Mouse (Mus musculus): ENCODE data around the gene Fxyd1. TPM values are rescaled to one million over a fixed set of nuclear protein-coding genes. Genes with fewer than 3 reads are reported as not detected.

Fxyd1 gene
- 62.0 and 76.3 TPM in 2 replicates for polyA plus RNA-seq (2015; fragmentation: Nextera tagmentation; extraction: Ambion mirVana)

DNA sequence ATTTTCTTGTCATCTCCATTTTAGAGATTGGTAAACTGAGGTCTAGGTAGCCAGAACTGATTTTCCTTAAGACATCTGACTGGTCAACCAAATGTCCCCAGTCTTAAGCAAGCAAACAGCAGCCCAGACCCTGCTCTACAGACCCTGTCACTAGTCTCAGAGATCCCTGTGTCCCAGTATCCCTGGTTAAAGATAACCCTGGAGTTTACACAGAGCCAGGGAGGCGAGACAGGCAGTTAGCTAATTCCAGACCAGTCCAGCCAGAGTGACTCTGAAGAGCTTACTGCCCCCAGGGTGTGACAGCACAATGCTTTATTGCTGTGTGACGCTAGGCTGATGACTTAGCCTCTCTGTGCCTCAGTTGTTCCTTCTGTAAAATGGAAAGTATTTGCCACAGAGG lies at the start of gene Fxyd1:
Gene Fxyd1 (minus strand): TSS at position 129 of the 400 bp plus-strand sequence.
- TF ChIP-seq CTCF (IDR thresholded peaks at IDR 0.05; ENCODE audit: low read depth), result no peak
- no peak for DNase-seq (ENCODE audit: low spot score)
- Histone ChIP-seq H3K4me1 (replicated peaks; ENCODE audit: insufficient read depth, low read length) (peaks cover 9% of the 10 kb centered on the region), H3K4me2 (ENCODE audit: low read length) (no peak within 1 kb of the TSS), H3K27me3 (ENCODE audit: insufficient read depth, low read length) (peaks cover 11% of the 10 kb centered on the region), H3K27ac (no peak within 1 kb of the TSS), H3K4me3 (replicated peaks; ENCODE audit: low read depth, low read length) (no peak within 1 kb of the TSS), H3K9me3 (replicated peaks; ENCODE audit: low read length) (no peaks in the 10 kb centered on the region), H3K36me3 (ENCODE audit: insufficient read depth, low read length) (no peaks in the 10 kb centered on the region), H3K9ac (ENCODE audit: low read depth, low read length) (no peak within 1 kb of the TSS)
- no peak for ATAC-seq (replicated peaks; ENCODE audit: low FRiP score, low read depth)
- WGBS, result 73% methylated on average over 2 of the region's 2 CpGs

DNA sequence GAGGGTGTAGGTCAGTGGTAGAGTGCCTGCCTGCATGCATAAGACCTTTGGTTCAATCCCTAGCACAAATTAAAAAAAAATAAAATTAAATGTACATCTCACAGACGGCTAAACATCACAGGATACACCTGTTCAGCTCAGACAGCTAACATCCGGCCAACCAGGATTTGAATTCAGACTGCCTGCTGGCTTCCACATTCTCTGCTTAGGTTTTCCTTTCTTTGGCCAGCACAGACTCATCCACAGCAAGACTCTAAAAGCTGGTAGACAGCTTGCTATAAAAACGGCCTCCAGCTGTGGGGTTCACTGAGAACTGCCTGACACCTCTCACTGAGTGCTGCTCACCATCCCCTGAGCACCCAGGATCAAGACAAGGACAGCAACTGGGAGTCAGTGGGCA lies 49.2 kb upstream of the Fxyd1 start:
- ATAC-seq (replicated peaks; ENCODE audit: low FRiP score, low read depth), result no peak
- 39% methylated on average over 3 of the region's 3 CpGs for WGBS

DNA sequence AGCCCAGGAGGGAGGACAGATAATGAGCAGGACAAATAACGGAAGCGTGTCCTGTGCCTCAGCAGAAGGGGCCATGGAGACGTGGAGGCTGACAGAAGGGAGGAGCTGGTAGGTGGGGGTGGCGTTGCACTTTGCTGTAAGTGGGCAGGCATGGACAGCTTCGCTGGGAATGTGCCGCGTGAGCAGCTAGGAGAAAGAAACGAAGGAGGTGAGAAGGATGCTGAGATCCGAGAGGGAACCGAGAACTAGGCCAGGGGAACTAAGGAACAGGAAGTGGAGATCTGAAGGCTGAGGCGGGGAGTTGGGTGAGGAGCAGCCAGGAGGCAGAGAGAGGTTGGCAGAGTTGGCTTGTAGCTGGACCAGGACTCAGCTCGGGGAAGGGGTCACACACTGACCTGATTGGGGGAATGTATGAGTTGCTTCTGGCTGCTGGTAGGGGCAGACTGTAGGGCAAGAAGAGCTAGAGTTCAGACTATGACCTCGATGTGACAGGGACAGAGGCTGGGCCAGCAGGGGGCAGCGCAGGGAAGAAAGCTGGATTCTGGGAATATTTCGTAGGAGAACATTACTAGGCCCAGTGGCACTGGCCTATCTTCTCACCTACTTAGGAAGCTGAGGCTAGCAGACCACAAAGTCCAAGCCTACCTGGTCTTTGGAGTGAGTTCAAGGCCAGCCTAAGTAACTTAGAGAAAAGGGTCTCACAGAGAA lies 48.2 kb upstream of the Fxyd1 start:
- 37% methylated on average over 15 of the region's 15 CpGs for WGBS
- H3K27ac ChIP-seq, result no peak overlapping the region
- TF ChIP-seq CTCF (IDR thresholded peaks at IDR 0.05; ENCODE audit: low read depth), result peak; percentile 70
- H3K9ac ChIP-seq (ENCODE audit: low read depth, low read length), result no peak overlapping the region
- no peaks in the 10 kb centered on the region for H3K27me3 ChIP-seq (ENCODE audit: insufficient read depth, low read length)
- no peaks in the 10 kb centered on the region for H3K4me1 ChIP-seq (replicated peaks; ENCODE audit: insufficient read depth, low read length)
- no peak for DNase-seq (ENCODE audit: low spot score)
- H3K4me3 ChIP-seq (replicated peaks; ENCODE audit: low read depth, low read length), result no peak overlapping the region
- ATAC-seq (replicated peaks; ENCODE audit: low FRiP score, low read depth), result no peak
- H3K4me2 ChIP-seq (ENCODE audit: low read length), result no peak overlapping the region
- H3K9me3 ChIP-seq (replicated peaks; ENCODE audit: low read length), result no peaks in the 10 kb centered on the region
- H3K36me3 ChIP-seq (ENCODE audit: insufficient read depth, low read length), result no peaks in the 10 kb centered on the region

More for the DNA sequence above, 49.2 kb upstream of the Fxyd1 start:
- no peak overlapping the region for H3K4me2 ChIP-seq (ENCODE audit: low read length)
- H3K36me3 ChIP-seq (ENCODE audit: insufficient read depth, low read length), result no peaks in the 10 kb centered on the region
- H3K4me3 ChIP-seq (replicated peaks; ENCODE audit: low read depth, low read length), result no peak overlapping the region
- H3K9ac ChIP-seq (ENCODE audit: low read depth, low read length), result no peak overlapping the region
- H3K27ac ChIP-seq, result no peak overlapping the region
- no peaks in the 10 kb centered on the region for H3K4me1 ChIP-seq (replicated peaks; ENCODE audit: insufficient read depth, low read length)
- H3K27me3 ChIP-seq (ENCODE audit: insufficient read depth, low read length), result no peaks in the 10 kb centered on the region
- no peak for TF ChIP-seq CTCF (IDR thresholded peaks at IDR 0.05; ENCODE audit: low read depth)
- DNase-seq (ENCODE audit: low spot score), result no peak
- H3K9me3 ChIP-seq (replicated peaks; ENCODE audit: low read length), result no peaks in the 10 kb centered on the region

DNA sequence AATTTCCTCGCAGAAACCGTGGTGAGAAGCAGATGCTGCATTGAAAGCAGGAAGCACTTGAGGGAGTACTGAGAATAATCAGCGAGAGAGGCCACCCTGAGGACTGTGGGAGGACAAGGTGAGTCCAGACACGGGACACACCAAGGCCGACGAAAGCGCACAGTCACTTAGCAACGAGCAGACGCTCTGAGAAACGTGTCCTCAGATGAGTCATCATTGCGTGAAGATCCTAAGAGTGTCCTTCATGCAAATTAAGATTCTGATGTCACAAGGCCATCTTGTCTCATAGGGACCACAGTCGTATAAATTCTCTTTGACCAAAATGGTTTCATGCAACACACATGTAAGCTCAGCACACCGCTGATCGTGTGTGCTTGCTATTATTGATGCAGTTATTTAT lies 43.8 kb upstream of the Fxyd1 start:
- TF ChIP-seq CTCF (IDR thresholded peaks at IDR 0.05; ENCODE audit: low read depth), result no peak
- Histone ChIP-seq H3K4me2 (ENCODE audit: low read length) (no peak overlapping the region), H3K36me3 (ENCODE audit: insufficient read depth, low read length) (no peaks in the 10 kb centered on the region), H3K4me3 (replicated peaks; ENCODE audit: low read depth, low read length) (no peak overlapping the region), H3K9me3 (replicated peaks; ENCODE audit: low read length) (no peaks in the 10 kb centered on the region), H3K27ac (no peak overlapping the region), H3K4me1 (replicated peaks; ENCODE audit: insufficient read depth, low read length) (no peaks in the 10 kb centered on the region), H3K9ac (ENCODE audit: low read depth, low read length) (no peak overlapping the region), H3K27me3 (ENCODE audit: insufficient read depth, low read length) (no peaks in the 10 kb centered on the region)
- ATAC-seq (replicated peaks; ENCODE audit: low FRiP score, low read depth), result no peak
- 77% methylated on average over 14 of the region's 14 CpGs for WGBS
- DNase-seq (ENCODE audit: low spot score), result no peak

DNA sequence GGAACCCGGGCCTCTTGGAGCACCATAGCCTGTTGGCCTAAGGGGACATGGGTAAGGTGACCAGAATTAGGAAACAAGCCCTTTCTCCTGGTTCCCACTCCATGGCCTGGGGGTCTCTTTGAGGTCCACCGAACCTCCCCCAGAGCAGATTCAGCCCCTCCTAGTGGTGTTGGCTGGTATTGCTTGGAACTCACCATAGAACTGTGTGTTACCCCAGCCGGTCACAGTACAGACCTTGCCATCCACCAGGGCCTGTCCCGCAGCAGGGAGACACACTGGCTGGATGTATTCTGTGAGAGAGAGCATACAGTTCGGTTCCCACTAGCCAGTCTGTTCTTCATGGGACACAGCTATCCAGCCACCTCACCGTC lies 42.6 kb upstream of the Fxyd1 start:
- WGBS, result 91% methylated on average over 6 of the region's 6 CpGs
- DNase-seq (ENCODE audit: low spot score), result no peak

DNA sequence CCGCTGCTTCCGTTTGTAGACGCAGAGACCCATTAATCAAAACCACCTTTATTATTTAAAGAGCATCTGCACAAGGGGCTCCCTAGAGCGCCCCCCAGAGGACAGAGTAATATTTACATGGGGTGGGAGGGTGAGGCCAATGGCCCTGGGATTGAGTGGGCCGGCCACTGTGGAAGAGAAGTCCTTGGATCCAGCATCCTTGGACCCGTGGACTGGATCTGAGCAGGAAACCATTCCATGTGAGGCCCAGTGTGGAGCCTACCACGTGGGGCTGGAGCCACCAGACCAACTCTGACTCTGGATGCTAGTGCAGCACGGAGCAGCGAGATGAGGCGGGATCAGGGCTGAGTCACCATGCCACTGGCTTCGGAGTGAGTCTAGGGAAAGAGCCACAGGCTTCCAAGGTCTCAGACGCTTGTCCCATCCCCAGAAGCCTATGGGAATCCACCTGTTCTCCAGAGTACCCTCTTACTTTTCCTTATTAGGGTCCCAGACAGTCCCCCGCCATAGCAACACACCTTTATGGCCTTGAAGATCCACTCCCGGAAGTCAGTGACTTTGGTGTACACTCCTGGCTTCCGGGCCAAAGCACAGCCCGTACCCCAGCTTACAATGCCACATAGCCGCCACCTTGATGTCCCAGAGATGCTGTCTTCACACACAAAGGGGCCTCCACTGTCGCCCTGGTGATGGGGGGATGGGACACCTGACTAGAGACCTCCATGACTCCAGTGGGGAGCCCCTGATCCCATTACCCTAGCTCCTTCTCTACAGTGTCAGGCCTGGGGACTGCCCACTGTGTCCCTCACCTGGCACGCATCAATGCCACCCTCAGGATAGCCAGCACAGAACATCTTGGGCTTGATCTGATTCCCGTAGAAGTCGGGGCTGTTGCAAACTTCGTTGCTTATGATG lies 42.0 kb upstream of the Fxyd1 start:
- H3K27ac ChIP-seq, result no peak overlapping the region
- no peaks in the 10 kb centered on the region for H3K27me3 ChIP-seq (ENCODE audit: insufficient read depth, low read length)
- DNase-seq (ENCODE audit: low spot score) (no peak), ATAC-seq (replicated peaks; ENCODE audit: low FRiP score, low read depth) (no peak)
- peak; percentile 44; the same call in 1 of the 2 replicates for TF ChIP-seq CTCF (IDR thresholded peaks at IDR 0.05; ENCODE audit: low read depth)
- H3K9me3 ChIP-seq (replicated peaks; ENCODE audit: low read length), result no peaks in the 10 kb centered on the region
- WGBS, result 76% methylated on average over 22 of the region's 22 CpGs
- H3K9ac ChIP-seq (ENCODE audit: low read depth, low read length), result no peak overlapping the region
- H3K4me3 ChIP-seq (replicated peaks; ENCODE audit: low read depth, low read length), result no peak overlapping the region
- no peaks in the 10 kb centered on the region for H3K36me3 ChIP-seq (ENCODE audit: insufficient read depth, low read length)
- no peak overlapping the region for H3K4me2 ChIP-seq (ENCODE audit: low read length)
- H3K4me1 ChIP-seq (replicated peaks; ENCODE audit: insufficient read depth, low read length), result no peaks in the 10 kb centered on the region

More for the DNA sequence above, 42.6 kb upstream of the Fxyd1 start:
- Histone ChIP-seq H3K27ac (no peak overlapping the region), H3K36me3 (ENCODE audit: insufficient read depth, low read length) (no peaks in the 10 kb centered on the region), H3K27me3 (ENCODE audit: insufficient read depth, low read length) (no peaks in the 10 kb centered on the region), H3K4me3 (replicated peaks; ENCODE audit: low read depth, low read length) (no peak overlapping the region), H3K9ac (ENCODE audit: low read depth, low read length) (no peak overlapping the region), H3K4me1 (replicated peaks; ENCODE audit: insufficient read depth, low read length) (no peaks in the 10 kb centered on the region), H3K4me2 (ENCODE audit: low read length) (no peak overlapping the region), H3K9me3 (replicated peaks; ENCODE audit: low read length) (no peaks in the 10 kb centered on the region)
- no peak for ATAC-seq (replicated peaks; ENCODE audit: low FRiP score, low read depth)
- TF ChIP-seq CTCF (IDR thresholded peaks at IDR 0.05; ENCODE audit: low read depth), result peak; percentile 23; the same call in 1 of the 2 replicates
